Mouse (Mus musculus): ENCODE measurements at regions not wholly inside any gene's neighbourhood (a gene's known extent, or its start where the extent isn't known, plus 50 kb on each side); places are given as distances from the start of the nearest gene placed in this dataset.

- no peak for DNase-seq
Observed at GRCm38 (mm10) chr11:31615107-31615811, 56.4 kb downstream of the Bod1 start.

GRCm38 (mm10) chr11:31614394-31614713 lies 57.3 kb downstream of the Bod1 start:
- DNase-seq: no peak

GRCm38 (mm10) chr11:31613688-31614393 lies 57.8 kb downstream of the Bod1 start:
- peak; percentile 56 for DNase-seq

GRCm38 (mm10) chr11:31608458-31608857 lies 63.2 kb downstream of the Bod1 start:
- peak; percentile 78 for DNase-seq

DNA sequence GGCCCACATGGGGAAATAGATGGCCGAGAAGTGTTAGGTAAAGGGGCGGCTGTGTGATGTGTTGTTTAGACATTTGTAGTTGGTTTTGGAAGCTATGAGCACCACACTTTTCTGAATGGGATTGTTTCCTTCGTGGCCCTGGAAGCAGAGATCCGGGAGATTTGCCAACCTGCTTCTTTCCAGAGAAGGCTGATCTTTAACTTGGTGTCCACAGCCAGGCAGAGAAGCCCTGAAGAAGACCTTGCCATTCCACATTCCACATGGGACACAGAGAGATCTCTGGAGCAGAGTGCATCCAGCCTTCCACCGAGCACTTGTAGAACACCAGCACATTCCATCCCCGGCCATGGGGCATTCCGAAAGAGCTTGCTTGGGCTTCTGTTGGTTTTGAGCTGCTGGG lies 70.2 kb downstream of the Bod1 start:
- DNase-seq: peak; percentile 91

DNA sequence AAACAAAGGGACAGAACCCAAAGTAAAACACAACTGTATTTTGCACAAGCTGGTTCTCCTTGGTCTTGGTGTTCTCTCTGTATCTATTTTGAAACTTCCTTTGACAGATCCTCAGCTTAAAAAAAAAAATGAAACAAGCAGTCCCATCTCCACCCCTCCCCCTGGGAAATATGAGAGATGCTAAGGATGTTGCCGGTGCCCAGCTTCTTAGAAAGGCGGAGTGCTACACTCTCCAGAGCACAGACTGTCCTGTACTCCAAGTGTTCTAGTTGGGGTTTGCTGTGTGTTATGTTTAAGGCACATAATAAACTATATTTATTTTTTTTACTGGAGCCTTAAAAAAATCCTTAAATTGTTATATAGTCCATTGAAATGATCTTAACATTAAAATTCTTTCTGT lies 78.1 kb downstream of the Bod1 start:
- peak; percentile 86 for DNase-seq

GRCm38 (mm10) chr11:31592061-31592460 lies 79.6 kb downstream of the Bod1 start:
- peak; percentile 94 for DNase-seq

DNA sequence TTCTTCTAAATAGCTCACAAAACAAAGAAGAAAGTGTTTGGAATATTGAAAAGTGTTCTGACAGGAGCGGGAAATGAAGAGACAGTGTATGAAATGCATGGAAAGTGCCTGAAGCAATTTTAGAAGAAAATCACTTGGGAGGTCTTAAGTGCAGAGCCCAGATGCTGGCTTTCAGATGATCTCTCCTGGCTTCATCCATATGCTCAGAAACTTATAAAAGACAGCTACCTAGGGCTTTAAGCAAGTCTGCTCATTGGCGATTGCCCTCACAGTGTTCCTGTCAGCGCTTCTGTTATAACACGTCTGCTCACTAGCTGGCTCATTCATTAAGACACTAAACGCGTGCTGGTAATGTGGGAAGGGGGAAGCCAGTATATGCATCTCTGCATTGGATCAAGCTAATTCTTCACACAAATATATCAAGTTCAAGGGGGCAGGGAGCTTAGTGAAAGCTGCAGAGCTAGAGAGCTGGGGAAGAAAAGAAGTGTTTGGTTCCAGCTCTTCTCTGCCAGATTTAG lies 80.6 kb downstream of the Bod1 start:
- peak; percentile 72 for DNase-seq

DNA sequence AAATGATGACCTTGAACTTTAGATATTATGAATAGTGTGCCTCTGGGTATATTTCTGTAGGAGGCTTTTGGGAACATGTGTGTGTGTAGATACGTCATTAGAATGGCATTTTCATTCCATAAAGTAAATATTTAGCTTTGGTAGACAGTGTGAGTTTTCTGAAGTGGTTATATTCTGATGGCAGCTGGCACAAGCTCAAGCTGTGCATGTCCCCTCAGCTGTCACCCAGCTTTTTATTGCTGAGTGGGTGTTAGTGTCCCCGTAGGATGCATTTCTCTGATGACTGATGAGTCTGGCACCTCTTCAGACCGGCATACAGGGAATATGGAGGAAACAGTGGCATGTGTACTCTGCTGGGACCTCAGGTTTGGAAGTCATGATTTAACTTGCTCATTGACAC lies 96.7 kb downstream of the Bod1 start:
- peak; percentile 69 for DNase-seq

GRCm38 (mm10) chr11:31564742-31565510 lies 106.8 kb downstream of the Bod1 start:
- peak; percentile 98 for DNase-seq

- DNase-seq: peak; percentile 99
Observed at GRCm38 (mm10) chr11:31563826-31564741, 107.6 kb downstream of the Bod1 start.

GRCm38 (mm10) chr11:31562954-31563353 lies 108.7 kb downstream of the Bod1 start:
- peak; percentile 86 for DNase-seq

DNA sequence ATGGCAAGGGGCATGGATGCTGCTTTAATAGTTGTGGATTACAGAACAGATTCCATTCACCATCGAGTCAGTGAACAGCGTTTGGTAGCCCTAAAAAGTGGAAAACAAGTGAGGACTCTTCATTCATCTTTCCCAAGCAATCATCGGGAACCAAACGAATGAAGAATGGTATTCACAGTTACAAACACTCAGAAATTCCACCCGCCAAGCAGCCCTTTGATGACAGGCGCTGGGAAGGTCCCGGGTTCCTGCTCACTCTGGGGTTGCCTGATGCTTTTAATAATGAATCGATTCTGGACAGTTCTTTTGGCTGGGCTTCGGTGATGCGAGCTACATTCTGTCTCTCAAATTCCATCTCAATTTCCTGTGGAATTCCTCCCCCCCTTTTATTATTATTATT lies 110.9 kb downstream of the Bod1 start:
- peak; percentile 74 for DNase-seq

- DNase-seq: peak; percentile 97
Observed at GRCm38 (mm10) chr11:31555042-31555441, 116.6 kb downstream of the Bod1 start.

DNA sequence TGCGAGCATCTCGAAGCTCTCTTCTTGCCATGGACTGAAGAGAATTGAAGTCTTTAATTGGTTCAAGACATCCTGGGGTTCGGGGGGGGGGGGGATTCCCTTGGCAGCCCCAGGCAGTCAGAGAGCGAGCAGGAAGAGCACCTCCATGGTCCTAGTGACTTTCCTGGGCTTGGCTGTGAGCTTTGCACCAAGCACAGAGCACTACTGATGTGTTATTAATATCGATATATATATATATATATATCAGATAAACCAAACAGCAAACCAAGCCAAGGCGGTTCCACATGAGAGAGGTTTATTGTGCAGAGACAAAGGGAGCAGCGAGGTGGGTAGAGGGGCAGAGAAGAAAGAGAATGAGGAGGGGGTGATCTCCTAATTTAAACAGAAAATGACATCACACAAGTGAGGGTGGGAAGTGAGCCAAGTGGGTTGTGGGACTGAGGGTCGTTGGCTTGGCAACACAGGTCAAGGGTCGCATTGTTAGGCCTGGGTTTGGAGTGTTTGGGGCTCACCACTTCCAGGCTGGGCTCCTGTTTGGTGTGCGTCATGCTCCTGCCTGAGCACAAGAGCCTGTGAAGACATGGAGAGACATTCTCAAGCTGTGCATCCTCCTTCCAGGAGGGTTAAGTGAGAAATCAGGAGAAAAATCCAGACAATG lies 119.9 kb downstream of the Bod1 start:
- peak; percentile 71 for DNase-seq

DNA sequence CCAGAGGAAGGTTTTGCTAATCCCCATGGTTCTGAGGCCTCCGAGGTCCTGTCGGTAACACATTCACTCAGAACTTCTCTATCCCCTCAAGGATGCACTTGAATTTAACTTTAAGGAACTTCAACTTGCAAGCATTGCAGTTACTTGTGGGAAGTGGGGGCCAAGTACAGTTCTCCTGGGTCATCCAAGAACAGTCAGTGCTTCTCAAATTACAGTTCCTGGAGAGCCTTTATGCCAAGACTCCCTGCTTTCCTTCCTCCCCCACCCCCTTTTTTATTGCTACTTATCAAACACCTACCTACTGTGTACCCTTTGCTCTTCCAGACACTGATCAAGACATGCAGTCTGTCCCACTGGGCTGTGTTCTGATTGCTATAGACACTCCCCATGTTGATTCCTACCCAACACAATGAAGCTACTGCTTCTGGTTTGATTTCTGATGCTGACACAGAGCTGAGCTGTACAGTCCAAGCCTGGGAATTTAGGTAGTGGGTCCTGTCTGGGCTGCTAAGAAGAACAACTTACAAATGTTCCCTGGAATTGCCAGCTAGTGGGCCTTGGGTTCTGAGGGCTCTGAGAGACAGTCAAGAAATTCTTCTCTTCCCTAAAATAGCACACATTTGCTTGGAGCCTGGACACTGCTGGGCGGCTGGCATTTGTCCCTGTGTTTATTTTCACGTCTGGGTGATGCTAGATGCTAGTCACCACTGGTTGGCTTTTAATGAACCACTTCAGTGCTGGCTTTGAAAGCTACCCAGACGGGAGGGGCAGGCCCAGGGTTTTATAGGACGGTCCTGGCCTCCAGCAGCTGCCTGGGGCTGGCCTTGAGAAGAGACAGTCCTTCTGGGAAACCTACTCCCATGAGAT lies 120.7 kb downstream of the Bod1 start:
- DNase-seq: peak; percentile 98

DNA sequence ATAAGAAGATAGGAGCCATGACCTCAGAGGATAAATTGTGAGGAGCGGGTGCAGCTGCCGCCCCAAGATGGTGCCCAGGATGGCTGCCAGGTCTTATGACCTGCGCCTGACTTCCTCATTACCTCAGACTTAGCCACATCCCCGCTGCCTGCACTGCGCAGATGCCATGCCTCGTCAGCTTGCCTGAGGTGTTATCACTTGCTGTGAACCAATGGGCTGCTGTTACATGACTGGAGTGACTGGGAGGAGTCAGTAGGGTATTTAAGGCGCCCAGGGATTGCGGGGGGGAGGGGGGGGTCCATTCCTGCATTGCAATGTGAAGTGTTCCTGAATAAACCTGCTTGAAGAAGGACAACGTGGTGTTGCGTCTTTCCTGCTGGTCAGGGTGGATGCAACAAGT lies 126.2 kb downstream of the Bod1 start:
- DNase-seq: peak; percentile 93

DNA sequence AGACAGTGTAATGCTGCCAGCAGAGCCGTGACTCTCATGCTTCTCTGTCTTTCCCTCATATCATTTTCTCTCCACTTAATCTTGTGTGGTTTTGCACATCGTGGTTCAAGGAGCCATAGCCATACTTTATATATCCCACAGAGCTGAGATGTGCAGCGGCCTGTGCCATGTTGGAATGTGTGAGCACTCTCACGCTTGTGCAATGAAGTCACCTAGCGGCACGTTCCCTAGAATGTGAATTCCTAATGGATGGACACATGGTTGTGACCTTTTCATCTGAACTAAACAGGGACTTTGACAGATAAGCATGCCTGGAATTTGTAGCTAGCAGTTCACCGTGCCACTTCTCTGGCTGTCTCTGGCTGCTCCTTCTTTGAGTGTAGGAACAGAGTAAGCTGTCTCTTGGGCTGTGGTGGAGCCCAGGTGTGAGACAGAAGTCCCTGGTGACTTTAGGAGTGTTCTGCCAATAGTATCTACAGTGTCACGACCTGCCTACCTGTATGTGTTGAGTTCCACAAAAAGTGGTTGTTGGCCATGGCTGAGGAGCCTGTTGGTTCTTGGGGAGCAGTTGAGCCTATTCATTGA lies 129.0 kb downstream of the Bod1 start:
- DNase-seq: peak; percentile 90

- DNase-seq: peak; percentile 63
Observed at GRCm38 (mm10) chr11:31541425-31541824, 130.3 kb downstream of the Bod1 start.

GRCm38 (mm10) chr11:31540816-31541215 lies 130.9 kb downstream of the Bod1 start:
- peak; percentile 91 for DNase-seq

GRCm38 (mm10) chr11:31531416-31531815 lies 140.3 kb downstream of the Bod1 start:
- peak; percentile 68 for DNase-seq

Measured in heart, adult 11 months (tissue).